ENCODE assay signal across 21 mouse cellular contexts in genomic region chr4:139879324-139879723, GRCm38 (mm10). TPM values are rescaled to one million over a fixed set of nuclear protein-coding genes. Genes with fewer than 3 reads are reported as not detected.
DNase-seq lines count a peak whose midpoint lies in the region; ATAC-seq and TF ChIP-seq lines count a peak whose summit lies in the region.
"Had no signal": no experiment of that assay in that cellular context is flagged by ENCODE, and none has a peak within 500 bp of the region (broad histone marks: within the 10 kb centered on the region; RNA-seq: fewer than 3 reads in every experiment).

No protein-coding gene starts in this region.

- 67% methylated on average over 7 of the region's 7 CpGs for WGBS in heart, embryonic 10.5 days
- WGBS in midbrain, embryonic 10.5 days, result 65% methylated on average over 7 of the region's 7 CpGs
- WGBS in midbrain, postnatal 0 days, result 61% methylated on average over 7 of the region's 7 CpGs

- peaks cover 27% of the 10 kb centered on the region for H3K27me3 ChIP-seq in heart, embryonic 10.5 days (ENCODE audit: insufficient read depth, poor library complexity, severe bottlenecking)
- peaks cover 7% of the 10 kb centered on the region; the same call in 1 of the 2 replicates for H3K27me3 ChIP-seq in midbrain, embryonic 10.5 days (ENCODE audit: low read depth, poor library complexity, severe bottlenecking)
- H3K27me3 ChIP-seq in midbrain, postnatal 0 days (ENCODE audit: insufficient read depth, low read length), result 0 out of 2 replicates have a peak, but pooled peaks cover 3% of the 10 kb centered on the region
- H3K27me3 ChIP-seq: forebrain, embryonic 13.5 days; forebrain, embryonic 15.5 days had no signal

- H3K27ac ChIP-seq in heart, embryonic 10.5 days, result no peak overlapping the region
- 0 out of 2 replicates have a peak overlapping the region, but pooled peaks have one; percentile 9 for H3K27ac ChIP-seq in midbrain, embryonic 10.5 days (replicated peaks)
- no peak overlapping the region for H3K27ac ChIP-seq in midbrain, postnatal 0 days (ENCODE audit: low read depth, low read length)
- H3K27ac ChIP-seq: embryonic facial prominence, embryonic 13.5 days; embryonic facial prominence, embryonic 15.5 days; forebrain, embryonic 13.5 days; forebrain, embryonic 15.5 days had no signal

- no peak overlapping the region for H3K4me2 ChIP-seq in midbrain, postnatal 0 days (ENCODE audit: low read depth, low read length, poor library complexity, severe bottlenecking)
- H3K4me2 ChIP-seq: embryonic facial prominence, embryonic 13.5 days; embryonic facial prominence, embryonic 15.5 days; forebrain, embryonic 13.5 days; forebrain, embryonic 15.5 days had no signal

- no peaks in the 10 kb centered on the region; the same call in 1 of the 2 replicates for H3K4me1 ChIP-seq in heart, embryonic 10.5 days
- H3K4me1 ChIP-seq in midbrain, embryonic 10.5 days, result peaks cover 9% of the 10 kb centered on the region; the same call in 1 of the 2 replicates
- no peaks in the 10 kb centered on the region for H3K4me1 ChIP-seq in midbrain, postnatal 0 days (ENCODE audit: insufficient read depth, low read length)
- H3K4me1 ChIP-seq: embryonic facial prominence, embryonic 13.5 days; embryonic facial prominence, embryonic 15.5 days; forebrain, embryonic 13.5 days; forebrain, embryonic 15.5 days had no signal

- no peaks in the 10 kb centered on the region for H3K9me3 ChIP-seq in heart, embryonic 10.5 days
- H3K9me3 ChIP-seq in midbrain, embryonic 10.5 days (replicated peaks), result no peaks in the 10 kb centered on the region
- no peaks in the 10 kb centered on the region for H3K9me3 ChIP-seq in midbrain, postnatal 0 days (ENCODE audit: low read length)
- H3K9me3 ChIP-seq: embryonic facial prominence, embryonic 13.5 days; embryonic facial prominence, embryonic 15.5 days; forebrain, embryonic 13.5 days; forebrain, embryonic 15.5 days had no signal

- no peak for ATAC-seq in midbrain, postnatal 0 days (ENCODE audit: low FRiP score)
- ATAC-seq: forebrain, embryonic 13.5 days; forebrain, embryonic 15.5 days had no signal

- no peak overlapping the region for H3K4me3 ChIP-seq in heart, embryonic 10.5 days
- H3K4me3 ChIP-seq in midbrain, embryonic 10.5 days, result no peak overlapping the region
- no peak overlapping the region for H3K4me3 ChIP-seq in midbrain, postnatal 0 days (ENCODE audit: low read depth, low read length)
- H3K4me3 ChIP-seq: embryonic facial prominence, embryonic 13.5 days; embryonic facial prominence, embryonic 15.5 days; erythroblast, embryonic 14.5 days; forebrain, embryonic 13.5 days; forebrain, embryonic 15.5 days had no signal

- H3K36me3 ChIP-seq in heart, embryonic 10.5 days, result no peaks in the 10 kb centered on the region
- H3K36me3 ChIP-seq in midbrain, embryonic 10.5 days, result no peaks in the 10 kb centered on the region
- no peaks in the 10 kb centered on the region for H3K36me3 ChIP-seq in midbrain, postnatal 0 days (ENCODE audit: insufficient read depth, low read length)
- H3K36me3 ChIP-seq: embryonic facial prominence, embryonic 13.5 days; embryonic facial prominence, embryonic 15.5 days; forebrain, embryonic 15.5 days had no signal

- TF ChIP-seq CTCF in midbrain, postnatal 0 days (IDR thresholded peaks at IDR 0.05), result no peak

- DNase-seq in heart, adult 11 months, result peak; percentile 79
- no peak for DNase-seq in heart, embryonic 10.5 days (ENCODE audit: low spot score)
- no peak for DNase-seq in midbrain, embryonic 10.5 days (ENCODE audit: low spot score)
- DNase-seq in midbrain, postnatal 0 days (ENCODE audit: low spot score), result no peak
- DNase-seq: adrenal gland, adult 2 months; adrenal gland, postnatal 10 days; adrenal gland, postnatal 25 days; cerebellum, adult 11 months; cerebellum, adult 18-20 months; cerebellum, adult 8-10 months; cerebellum, adult 9-11 months; cerebellum, postnatal 14 days; cerebellum, postnatal 36 days; embryo, embryonic 11 days had no signal

- H3K9ac ChIP-seq in midbrain, postnatal 0 days (replicated peaks; ENCODE audit: low read length, poor library complexity, severe bottlenecking), result no peak overlapping the region
- H3K9ac ChIP-seq: embryonic facial prominence, embryonic 13.5 days; embryonic facial prominence, embryonic 15.5 days; forebrain, embryonic 13.5 days; forebrain, embryonic 15.5 days had no signal

RNA-seq across cellular contexts. Expression of gene Pax7, which starts 46.0 kb away (rescaled TPM):
- 0.03 TPM in 1 of 2 replicates, not detected in the other for polyA plus RNA-seq in heart, embryonic 10.5 days (2016; fragmentation: Nextera tagmentation; extraction: Ambion mirVana)
- polyA plus RNA-seq in midbrain, embryonic 10.5 days (2016; fragmentation: Nextera tagmentation; extraction: Ambion mirVana), result 1.3 and 1.8 TPM in 2 replicates
- 34.9 and 36.0 TPM in 2 replicates for total RNA-seq in midbrain, postnatal 0 days (2014; rRNA removed)
- 3.0 and 3.4 TPM in 2 replicates for polyA plus RNA-seq in midbrain, postnatal 0 days (2015; fragmentation: Nextera tagmentation; extraction: Ambion mirVana)
- total RNA-seq: adrenal gland, adult 2 months; adrenal gland, postnatal 25 days; common myeloid progenitor, adult 5-6 weeks; MEL had no signal
- polyA plus RNA-seq: adrenal gland, adult 2 months; erythroblast, embryonic 14.5 days had no signal
